Mouse (Mus musculus): Measurements from ENCODE around the gene Peg10. TPM values are rescaled to one million over a fixed set of nuclear protein-coding genes. Genes with fewer than 3 reads are reported as not detected.

The Peg10 gene
- polyA plus RNA-seq, 1 experiment from 2014 or later, result 2.6 TPM

GRCm38 (mm10) chr6:4731675-4732074 lies 15.4 kb upstream of the Peg10 start:
- peaks cover 34% of the 10 kb centered on the region for H3K4me1 ChIP-seq
- no peaks in the 10 kb centered on the region for H3K9me3 ChIP-seq
- no peaks in the 10 kb centered on the region for H3K27me3 ChIP-seq (replicated peaks)
- no peak overlapping the region for H3K4me3 ChIP-seq
- no peak overlapping the region for H3K4me2 ChIP-seq
- H3K36me3 ChIP-seq, result no peaks in the 10 kb centered on the region
- no peak overlapping the region for H3K27ac ChIP-seq (replicated peaks)
- WGBS, result 43% methylated on average over 8 of the region's 8 CpGs
- no peak overlapping the region for H3K9ac ChIP-seq
- no peak for ATAC-seq (ENCODE audit: extremely low read depth, insufficient number of reproducible peaks, low FRiP score, low TSS enrichment)

- 44% methylated on average over 8 of the region's 8 CpGs for WGBS
- H3K27ac ChIP-seq (replicated peaks), result 0 out of 2 replicates have a peak overlapping the region, but pooled peaks have one; percentile 15
- H3K4me3 ChIP-seq, result no peak overlapping the region
- H3K4me2 ChIP-seq, result peak overlapping the region; percentile 4; the same call in 1 of the 2 replicates
- H3K27me3 ChIP-seq (replicated peaks), result 0 out of 2 replicates have a peak, but pooled peaks cover 3% of the 10 kb centered on the region
- peaks cover 46% of the 10 kb centered on the region for H3K4me1 ChIP-seq
- H3K9me3 ChIP-seq, result no peaks in the 10 kb centered on the region
- no peak overlapping the region for H3K9ac ChIP-seq
- no peaks in the 10 kb centered on the region for H3K36me3 ChIP-seq
- ATAC-seq (ENCODE audit: extremely low read depth, insufficient number of reproducible peaks, low FRiP score, low TSS enrichment), result no peak
These were observed 13.9 kb upstream of the Peg10 start for GRCm38 (mm10) chr6:4733208-4733607.

- Histone ChIP-seq H3K4me3 (no peak overlapping the region), H3K27ac (replicated peaks) (no peak overlapping the region), H3K36me3 (no peaks in the 10 kb centered on the region), H3K9me3 (no peaks in the 10 kb centered on the region), H3K4me2 (no peak overlapping the region), H3K9ac (no peak overlapping the region), H3K4me1 (peaks cover 62% of the 10 kb centered on the region), H3K27me3 (replicated peaks) (0 out of 2 replicates have a peak, but pooled peaks cover 3% of the 10 kb centered on the region)
- WGBS, result 67% methylated on average over 9 of the region's 9 CpGs
- ATAC-seq (ENCODE audit: extremely low read depth, insufficient number of reproducible peaks, low FRiP score, low TSS enrichment), result no peak
These were observed 10.7 kb upstream of the Peg10 start for GRCm38 (mm10) chr6:4736372-4736771.

- peaks cover 60% of the 10 kb centered on the region for H3K4me1 ChIP-seq
- H3K27me3 ChIP-seq (replicated peaks), result 0 out of 2 replicates have a peak, but pooled peaks cover 3% of the 10 kb centered on the region
- no peak overlapping the region for H3K27ac ChIP-seq (replicated peaks)
- peak overlapping the region; percentile 35 for H3K4me2 ChIP-seq
- 38% methylated on average over 11 of the region's 11 CpGs for WGBS
- no peak for ATAC-seq (ENCODE audit: extremely low read depth, insufficient number of reproducible peaks, low FRiP score, low TSS enrichment)
- H3K36me3 ChIP-seq, result no peaks in the 10 kb centered on the region
- H3K9ac ChIP-seq, result no peak overlapping the region
- H3K9me3 ChIP-seq, result no peaks in the 10 kb centered on the region
- H3K4me3 ChIP-seq, result no peak overlapping the region
These were observed 9.0 kb upstream of the Peg10 start for GRCm38 (mm10) chr6:4738034-4738629.

GRCm38 (mm10) chr6:4738717-4739116 lies 8.4 kb upstream of the Peg10 start:
- no peak for ATAC-seq (ENCODE audit: extremely low read depth, insufficient number of reproducible peaks, low FRiP score, low TSS enrichment)
- H3K4me3 ChIP-seq, result no peak overlapping the region
- no peak overlapping the region for H3K27ac ChIP-seq (replicated peaks)
- 0 out of 2 replicates have a peak, but pooled peaks cover 3% of the 10 kb centered on the region for H3K27me3 ChIP-seq (replicated peaks)
- H3K9ac ChIP-seq, result no peak overlapping the region
- no peaks in the 10 kb centered on the region for H3K36me3 ChIP-seq
- 34% methylated on average over 2 of the region's 2 CpGs for WGBS
- no peak overlapping the region for H3K4me2 ChIP-seq
- H3K4me1 ChIP-seq, result peaks cover 58% of the 10 kb centered on the region
- H3K9me3 ChIP-seq, result no peaks in the 10 kb centered on the region

GRCm38 (mm10) chr6:4739522-4740355 lies 7.4 kb upstream of the Peg10 start:
- H3K4me2 ChIP-seq, result peak overlapping the region; percentile 6; the same call in 1 of the 2 replicates
- no peaks in the 10 kb centered on the region for H3K36me3 ChIP-seq
- no peak overlapping the region for H3K4me3 ChIP-seq
- H3K9ac ChIP-seq, result no peak overlapping the region
- no peaks in the 10 kb centered on the region for H3K9me3 ChIP-seq
- ATAC-seq (ENCODE audit: extremely low read depth, insufficient number of reproducible peaks, low FRiP score, low TSS enrichment), result no peak
- H3K27ac ChIP-seq (replicated peaks), result no peak overlapping the region
- WGBS, result 31% methylated on average over 13 of the region's 13 CpGs
- H3K27me3 ChIP-seq (replicated peaks), result 0 out of 2 replicates have a peak, but pooled peaks cover 3% of the 10 kb centered on the region
- peaks cover 61% of the 10 kb centered on the region for H3K4me1 ChIP-seq

- Histone ChIP-seq H3K4me3 (no peak overlapping the region), H3K4me1 (peaks cover 61% of the 10 kb centered on the region), H3K36me3 (no peaks in the 10 kb centered on the region), H3K9ac (0 out of 2 replicates have a peak overlapping the region, but pooled peaks have one; percentile 10), H3K27me3 (replicated peaks) (0 out of 2 replicates have a peak, but pooled peaks cover 3% of the 10 kb centered on the region), H3K27ac (replicated peaks) (peak overlapping the region; percentile 43), H3K4me2 (peak overlapping the region; percentile 17), H3K9me3 (no peaks in the 10 kb centered on the region)
- WGBS, result 12% methylated on average over 6 of the region's 6 CpGs
- ATAC-seq (ENCODE audit: extremely low read depth, insufficient number of reproducible peaks, low FRiP score, low TSS enrichment), result no peak
These were observed 6.6 kb upstream of the Peg10 start for GRCm38 (mm10) chr6:4740511-4740910.

- H3K36me3 ChIP-seq, result no peaks in the 10 kb centered on the region
- WGBS, result 52% methylated on average over 22 of the region's 22 CpGs
- no peak for ATAC-seq (ENCODE audit: extremely low read depth, insufficient number of reproducible peaks, low FRiP score, low TSS enrichment)
- peak overlapping the region; percentile 86 for H3K9ac ChIP-seq
- H3K27me3 ChIP-seq (replicated peaks), result no peaks in the 10 kb centered on the region
- H3K9me3 ChIP-seq, result peaks cover 29% of the 10 kb centered on the region
- H3K27ac ChIP-seq (replicated peaks), result peak overlapping the region; percentile 78
- H3K4me1 ChIP-seq, result peaks cover 18% of the 10 kb centered on the region
- peak overlapping the region; percentile 77 for H3K4me2 ChIP-seq
- H3K4me3 ChIP-seq, result peak overlapping the region; percentile 61
These were observed 940 bp upstream of the Peg10 start for GRCm38 (mm10) chr6:4746036-4746695.

- H3K4me3 ChIP-seq, result peak overlapping the region; percentile 61
- no peak for ATAC-seq (ENCODE audit: extremely low read depth, insufficient number of reproducible peaks, low FRiP score, low TSS enrichment)
- peak overlapping the region; percentile 50; the same call in 1 of the 2 replicates for H3K27ac ChIP-seq (replicated peaks)
- peaks cover 29% of the 10 kb centered on the region for H3K9me3 ChIP-seq
- H3K4me1 ChIP-seq, result peaks cover 8% of the 10 kb centered on the region
- H3K4me2 ChIP-seq, result peak overlapping the region; percentile 77
- peak overlapping the region; percentile 75 for H3K9ac ChIP-seq
- no peaks in the 10 kb centered on the region for H3K36me3 ChIP-seq
- 50% methylated on average over 71 of the region's 71 CpGs for WGBS
- H3K27me3 ChIP-seq (replicated peaks), result no peaks in the 10 kb centered on the region
These were observed 785 bp downstream of the Peg10 start for GRCm38 (mm10) chr6:4747677-4748505.

- Histone ChIP-seq H3K27me3 (replicated peaks) (no peaks in the 10 kb centered on the region), H3K36me3 (no peaks in the 10 kb centered on the region), H3K9ac (peak overlapping the region; percentile 75), H3K4me2 (peak overlapping the region; percentile 77), H3K4me3 (peak overlapping the region; percentile 61), H3K9me3 (peaks cover 29% of the 10 kb centered on the region), H3K27ac (replicated peaks) (no peak overlapping the region; the same call in 1 of the 2 replicates), H3K4me1 (peaks cover 3% of the 10 kb centered on the region; the same call in 1 of the 2 replicates)
- WGBS, result 45% methylated on average over 15 of the region's 15 CpGs
- ATAC-seq (ENCODE audit: extremely low read depth, insufficient number of reproducible peaks, low FRiP score, low TSS enrichment), result no peak
These were observed 1.4 kb downstream of the Peg10 start for GRCm38 (mm10) chr6:4748506-4748961.
